Mouse (Mus musculus) MEL (cell line): ENCODE measurements around the gene Enpp6. TPM values are rescaled to one million over a fixed set of nuclear protein-coding genes. Genes with fewer than 3 reads are reported as not detected.

Source experiments
- DNase-seq: peaks from one replicate; pipeline ENCODE4 v3.0.0; 2011; ENCODE audit warnings: low read depth, low spot score
- H3K27ac ChIP-seq: 2 replicates; pipeline ENCODE4 v1.5.1; 2012; ENCODE audit warnings: low read depth, mild to moderate bottlenecking, control low read depth, low read length, moderate library complexity; ENCODE audit not compliant: control insufficient read depth
- H3K27me3 ChIP-seq, 2 experiments: fragments of 150-350 bp in 1 of 2; sonication (generic) in 1 of 2; 2 replicates each; pipeline ENCODE4 v1.6.1; 2012; ENCODE audit warnings: low read length in 2 of 2, mild to moderate bottlenecking in 2 of 2, improper control_type of control experiment in 1 of 2, moderate library complexity in 1 of 2; ENCODE audit not compliant: insufficient read depth in 2 of 2, control insufficient read depth in 1 of 2
- H3K36me3 ChIP-seq, 2 experiments: 2 replicates each; pipeline ENCODE4 v1.6.1; 2012 to 2014; ENCODE audit warnings: low read length in 2 of 2, improper control_type of control experiment in 1 of 2, inconsistent platforms in 1 of 2, mild to moderate bottlenecking in 1 of 2; ENCODE audit not compliant: insufficient read depth in 2 of 2, control insufficient read depth in 1 of 2
- H3K4me1 ChIP-seq, 2 experiments: fragments of 150-350 bp in 1 of 2; sonication (generic) in 1 of 2; 2 replicates each; pipeline ENCODE4 v1.6.1; 2012; ENCODE audit warnings: low read length in 2 of 2, improper control_type of control experiment in 1 of 2, mild to moderate bottlenecking in 1 of 2; ENCODE audit not compliant: insufficient read depth in 2 of 2, control insufficient read depth in 1 of 2
- H3K4me3 ChIP-seq, 2 experiments: fragments of 150-350 bp in 1 of 2; sonication (generic) in 1 of 2; 2 replicates each; pipeline ENCODE4 v1.5.1; 2012; ENCODE audit warnings: low read depth in 2 of 2, low read length in 2 of 2, mild to moderate bottlenecking in 2 of 2, moderate library complexity in 2 of 2, control low read depth in 1 of 2, improper control_type of control experiment in 1 of 2; ENCODE audit not compliant: control insufficient read depth in 1 of 2, insufficient read depth in 1 of 2
- H3K79me2 ChIP-seq: 2 replicates; pipeline ENCODE4 v1.6.1; 2012; ENCODE audit warnings: mild to moderate bottlenecking, low read length, moderate library complexity; ENCODE audit not compliant: control insufficient read depth, poor library complexity, insufficient read depth
- H3K9ac ChIP-seq: 2 replicates; pipeline ENCODE4 v1.6.1; 2012; ENCODE audit warnings: low read depth, mild to moderate bottlenecking, control low read depth, low read length, moderate library complexity; ENCODE audit not compliant: control insufficient read depth, poor library complexity, severe bottlenecking
- H3K9me3 ChIP-seq: fragments of 150-350 bp; sonication (generic); replicated peaks from 2 replicates; pipeline ENCODE4 v1.6.1; 2012; ENCODE audit warnings: mild to moderate bottlenecking, low read length, improper control_type of control experiment, moderate library complexity; ENCODE audit not compliant: insufficient read depth
- E2F4 ChIP-seq: IDR thresholded peaks from 2 replicates; pipeline ENCODE4 v1.6.1; 2011; ENCODE audit warnings: low read depth, low read length, improper control_type of control experiment, borderline replicate concordance
- EP300 ChIP-seq, 2 experiments: IDR thresholded peaks; 2 replicates each; pipeline ENCODE4 v1.6.1; 2011; ENCODE audit warnings: improper control_type of control experiment in 2 of 2, low read length in 2 of 2, low read depth in 1 of 2, mild to moderate bottlenecking in 1 of 2
- MAFK ChIP-seq: IDR thresholded peaks from 2 replicates; pipeline ENCODE4 v1.6.1; 2011; ENCODE audit warnings: low read depth, mild to moderate bottlenecking, low read length, improper control_type of control experiment, borderline replicate concordance
- MAX ChIP-seq: IDR thresholded peaks from 2 replicates; pipeline ENCODE4 v1.6.1; 2011; ENCODE audit warnings: low read length, improper control_type of control experiment
- MXI1 ChIP-seq: IDR thresholded peaks from 2 replicates; pipeline ENCODE4 v1.6.1; 2011; ENCODE audit warnings: mild to moderate bottlenecking, low read depth, low read length, improper control_type of control experiment
- MYB ChIP-seq: IDR thresholded peaks from 2 replicates; pipeline ENCODE4 v1.6.1; 2011; ENCODE audit warnings: mild to moderate bottlenecking, low read depth, low read length, improper control_type of control experiment
- MYC ChIP-seq: IDR thresholded peaks from 2 replicates; pipeline ENCODE4 v1.6.1; 2011; ENCODE audit warnings: low read depth, mild to moderate bottlenecking, low read length, improper control_type of control experiment, moderate library complexity
- NELFE ChIP-seq: IDR thresholded peaks from 2 replicates; pipeline ENCODE4 v1.6.1; 2011; ENCODE audit warnings: low read depth, low read length, improper control_type of control experiment
- NRF1 ChIP-seq: IDR thresholded peaks from 2 replicates; pipeline ENCODE4 v1.6.1; 2014; ENCODE audit warnings: low read depth, mild to moderate bottlenecking, inconsistent platforms, low read length, improper control_type of control experiment, moderate library complexity; ENCODE audit not compliant: poor library complexity, insufficient read depth, severe bottlenecking
- POLR2AphosphoS5 ChIP-seq: IDR thresholded peaks from 2 replicates; pipeline ENCODE4 v1.6.1; 2012; ENCODE audit warnings: low read depth, borderline replicate concordance, mild to moderate bottlenecking, inconsistent platforms, low read length, moderate library complexity, mixed read lengths
- RCOR1 ChIP-seq: IDR thresholded peaks from 2 replicates; pipeline ENCODE4 v1.6.1; 2012; ENCODE audit warnings: low read depth, mild to moderate bottlenecking, inconsistent platforms, low read length, improper control_type of control experiment
- SMC3 ChIP-seq: IDR thresholded peaks from 2 replicates; pipeline ENCODE4 v1.6.1; 2011; ENCODE audit warnings: low read depth, low read length, improper control_type of control experiment
- TCF12 ChIP-seq: IDR thresholded peaks from 2 replicates; pipeline ENCODE4 v1.6.1; 2014; ENCODE audit warnings: low read depth, mild to moderate bottlenecking, inconsistent platforms, low read length, improper control_type of control experiment, moderate library complexity
- USF1 ChIP-seq: IDR thresholded peaks from 2 replicates; pipeline ENCODE4 v1.6.1; 2014; ENCODE audit warnings: low read depth, mild to moderate bottlenecking, inconsistent platforms, low read length, improper control_type of control experiment, moderate library complexity
- ZNF384 ChIP-seq: IDR thresholded peaks from 2 replicates; pipeline ENCODE4 v1.6.1; 2012; ENCODE audit warnings: low read depth, mild to moderate bottlenecking, inconsistent platforms, low read length, improper control_type of control experiment
- polyA plus RNA-seq, 2 experiments: library from polyadenylated mRNA; stranded (reverse) in 1 of 2; unstranded in 1 of 2; fragments of >175 nt in 1 of 2; fragments of >200 nt in 1 of 2; gene quantifications; 2 replicates each; pipeline versions ENCODE4 v1.2.1 to v1.2.4; 2012; ENCODE audit warnings: low replicate concordance in 2 of 2, low read depth in 1 of 2; ENCODE audit not compliant: insufficient read length in 2 of 2, insufficient read depth in 1 of 2, missing spikeins in 1 of 2
- total RNA-seq: library from RNA; depleted of rRNA; stranded (reverse); fragments of 300-350 nt; gene quantifications from 2 replicates; pipeline ENCODE4 v1.2.3, GENCODE M21; 2012; rRNA removed

Enpp6 gene
- total RNA-seq (not detected in 2 replicates), polyA plus RNA-seq (not detected)

DNA sequence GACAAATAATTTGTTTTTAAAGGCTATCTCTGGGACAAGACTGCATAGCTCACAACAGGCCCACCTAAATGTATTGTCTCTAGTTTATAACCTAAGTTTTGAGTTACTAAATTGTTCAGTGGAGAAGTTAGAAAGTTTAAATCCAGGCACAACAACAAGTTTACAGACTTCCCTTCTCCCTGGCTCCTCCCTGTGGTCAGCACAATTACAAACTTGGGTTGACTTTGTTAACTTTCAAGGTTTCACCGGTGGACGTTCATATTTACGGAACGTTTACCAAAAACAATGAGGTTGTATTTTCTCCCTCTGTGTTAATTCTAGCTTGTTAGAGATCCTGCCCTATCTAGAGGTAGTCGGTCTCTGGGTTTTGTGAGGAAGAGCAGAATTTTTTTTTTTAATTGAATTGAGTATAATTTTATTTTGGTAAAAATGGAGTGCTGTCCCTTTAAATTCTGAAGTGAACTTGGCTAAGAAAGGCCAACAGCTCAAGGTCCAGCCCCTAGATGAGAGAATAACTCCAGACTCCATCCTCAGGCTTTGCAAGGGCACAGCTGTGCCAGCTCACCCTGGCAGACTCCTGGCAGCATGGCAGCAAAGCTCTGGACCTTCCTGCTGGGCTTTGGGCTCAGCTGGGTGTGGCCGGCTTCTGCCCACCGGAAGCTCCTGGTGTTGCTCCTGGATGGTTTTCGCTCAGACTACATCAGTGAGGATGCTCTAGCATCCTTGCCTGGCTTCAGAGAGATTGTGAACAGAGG, at the start of gene Enpp6:
TSS of gene Enpp6 (plus strand) at position 502 of the 755 bp plus-strand sequence.
- H3K4me3 ChIP-seq, result no peak within 1 kb of the TSS
- no peak for DNase-seq
- H3K4me1 ChIP-seq, result no peaks in the 10 kb centered on the region
- no peaks in the 10 kb centered on the region for H3K9me3 ChIP-seq
- H3K36me3 ChIP-seq, result no peaks in the 10 kb centered on the region
- H3K27ac ChIP-seq, result no peak within 1 kb of the TSS
- H3K79me2 ChIP-seq, result no peaks in the 10 kb centered on the region
- TF ChIP-seq NELFE (no peak), NRF1 (no peak), SMC3 (no peak), EP300 (IDR thresholded peaks at IDR 0.05; ENCODE audit: low read depth in 1 of 2, low read length in 2 of 2) (no peak), E2F4 (no peak), TCF12 (no peak), POLR2AphosphoS5 (no peak), MYC (no peak), MXI1 (no peak), MYB (no peak), MAFK (no peak), ZNF384 (no peak), RCOR1 (no peak)
- H3K27me3 ChIP-seq, result 0 out of 4 replicates have a peak, but pooled peaks cover 0 to 1% of the 10 kb centered on the region in 2 experiments
- H3K9ac ChIP-seq, result no peak within 1 kb of the TSS

GRCm38 (mm10) chr8:46938218-46938617, 48.5 kb upstream of the Enpp6 start:
- Histone ChIP-seq H3K4me1 (no peaks in the 10 kb centered on the region), H3K27ac (no peak overlapping the region), H3K79me2 (no peaks in the 10 kb centered on the region), H3K4me3 (no peak overlapping the region), H3K9me3 (no peaks in the 10 kb centered on the region), H3K9ac (no peak overlapping the region), H3K27me3 (peaks cover 1 to 5% of the 10 kb centered on the region in 2 experiments; a peak in 2 of 4 replicates), H3K36me3 (no peaks in the 10 kb centered on the region)
- no peak for DNase-seq
- TF ChIP-seq MAX, result no peak
- TF ChIP-seq USF1, result 0 out of 2 replicates have a peak, but pooled peaks have one; percentile 25
